Mouse (Mus musculus): ENCODE measurements around the gene Tdrkh. TPM values are rescaled to one million over a fixed set of nuclear protein-coding genes. Genes with fewer than 3 reads are reported as not detected.

Gene Tdrkh
- polyA plus RNA-seq, 1 experiment from 2014 or later, result 5.6 TPM

DNA sequence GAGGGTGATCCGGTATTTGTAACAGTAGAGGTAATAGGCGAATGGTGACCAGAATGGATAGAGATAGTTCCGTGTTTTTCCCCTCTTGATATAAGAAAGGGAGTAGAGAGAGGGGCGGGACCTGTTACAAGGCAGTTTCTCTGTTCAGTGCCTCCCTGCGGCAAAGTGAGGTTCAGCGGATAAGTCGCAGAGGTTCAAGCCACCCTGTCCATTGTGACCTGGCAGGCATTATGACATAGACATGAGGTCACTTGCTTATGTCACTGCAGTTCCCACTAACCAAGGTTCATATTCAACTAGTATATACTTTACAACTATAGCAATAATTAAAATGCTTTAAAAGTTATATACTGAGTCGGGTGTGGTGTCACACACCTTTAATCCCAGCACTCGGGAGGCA is 23.3 kb downstream of the Tdrkh start:
- no peak overlapping the region for H3K9ac ChIP-seq (ENCODE audit: low read depth, low read length)
- no peaks in the 10 kb centered on the region for H3K27me3 ChIP-seq (replicated peaks; ENCODE audit: control insufficient read depth, insufficient read depth, low read length)
- H3K9me3 ChIP-seq (ENCODE audit: control insufficient read depth), result no peaks in the 10 kb centered on the region
- no peaks in the 10 kb centered on the region for H3K36me3 ChIP-seq (ENCODE audit: control insufficient read depth, insufficient read depth)
- no peak overlapping the region for H3K4me3 ChIP-seq (ENCODE audit: low read depth, low read length)
- no peak for ATAC-seq
- no peak overlapping the region for H3K4me2 ChIP-seq (replicated peaks; ENCODE audit: low read depth)
- H3K4me1 ChIP-seq (replicated peaks; ENCODE audit: control insufficient read depth, insufficient read depth, low read length), result no peaks in the 10 kb centered on the region
- H3K27ac ChIP-seq (ENCODE audit: low read depth, low read length), result no peak overlapping the region
- 82% methylated on average over 9 of the region's 9 CpGs for WGBS
- TF ChIP-seq CTCF (IDR thresholded peaks at IDR 0.05; ENCODE audit: low read depth), result no peak

DNA sequence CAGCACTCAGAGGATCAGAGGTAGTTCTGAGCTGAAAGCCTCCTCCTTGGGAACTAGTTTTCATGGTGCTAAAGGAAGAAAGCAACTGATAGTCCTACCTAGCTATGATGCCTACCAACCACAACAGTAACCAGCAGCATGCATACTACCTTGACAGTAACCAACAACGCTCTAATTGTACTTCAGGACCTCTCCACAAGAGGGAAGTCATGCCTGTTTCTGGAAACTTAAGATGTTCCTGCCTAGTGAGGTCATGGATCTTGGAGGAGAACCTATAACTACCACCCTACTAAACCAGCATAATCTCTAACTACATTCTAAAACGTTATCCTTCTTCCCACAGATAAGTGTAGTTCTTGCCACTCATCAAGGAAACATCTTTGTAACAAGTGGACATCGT is 28.1 kb downstream of the Tdrkh start:
- no peak for ATAC-seq
- peak; percentile 69 for TF ChIP-seq CTCF (IDR thresholded peaks at IDR 0.05; ENCODE audit: low read depth)
- Histone ChIP-seq H3K4me3 (ENCODE audit: low read depth, low read length) (no peak overlapping the region), H3K4me2 (replicated peaks; ENCODE audit: low read depth) (no peak overlapping the region), H3K27ac (ENCODE audit: low read depth, low read length) (no peak overlapping the region), H3K36me3 (ENCODE audit: control insufficient read depth, insufficient read depth) (peaks cover 4% of the 10 kb centered on the region), H3K27me3 (replicated peaks; ENCODE audit: control insufficient read depth, insufficient read depth, low read length) (no peaks in the 10 kb centered on the region), H3K9ac (ENCODE audit: low read depth, low read length) (no peak overlapping the region), H3K4me1 (replicated peaks; ENCODE audit: control insufficient read depth, insufficient read depth, low read length) (no peaks in the 10 kb centered on the region), H3K9me3 (ENCODE audit: control insufficient read depth) (no peaks in the 10 kb centered on the region)
- 39% methylated on average over 3 of the region's 3 CpGs for WGBS

DNA sequence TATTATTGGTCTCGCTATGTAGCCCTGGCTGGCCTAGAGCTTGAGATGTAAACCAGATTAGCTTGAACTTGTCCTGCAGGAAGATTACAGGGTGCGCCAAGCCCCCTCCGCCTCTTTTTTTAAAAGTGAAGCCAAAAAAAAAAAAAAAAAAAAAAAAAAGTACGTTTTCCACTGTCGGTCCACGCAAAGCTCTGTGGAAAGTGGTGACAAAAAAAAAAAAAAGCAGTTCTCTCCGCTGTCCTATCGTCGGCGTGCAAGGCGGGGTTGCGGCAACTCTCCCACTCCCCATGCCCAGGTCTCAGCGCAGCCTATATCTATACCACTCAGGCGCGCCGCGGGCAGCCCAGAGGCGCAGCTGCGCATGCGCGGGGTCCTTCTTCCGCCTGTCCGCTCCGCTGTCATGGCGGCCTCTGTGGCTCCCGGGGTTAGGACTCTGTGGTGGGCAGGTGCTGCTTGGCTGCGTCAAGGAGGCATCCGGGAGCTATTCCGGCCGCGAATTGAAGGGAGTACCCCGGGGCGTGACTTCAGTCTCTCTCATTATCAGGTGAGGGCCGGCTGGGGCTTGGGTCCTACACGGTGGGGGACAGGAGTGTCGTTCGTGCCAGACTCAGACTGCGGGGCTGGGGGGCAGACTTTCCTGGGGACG is 30.0 kb downstream of the Tdrkh start, which contains the start of gene Mrpl9:
Mrpl9 (plus strand) TSS at position 368 of the 646 bp plus-strand sequence.
- WGBS, result under 1% methylated on average over 39 of the region's 39 CpGs
- Histone ChIP-seq H3K4me1 (replicated peaks; ENCODE audit: control insufficient read depth, insufficient read depth, low read length) (no peaks in the 10 kb centered on the region), H3K4me3 (ENCODE audit: low read depth, low read length) (peak within 1 kb of the TSS; percentile 68), H3K9ac (ENCODE audit: low read depth, low read length) (peak within 1 kb of the TSS; percentile 77), H3K27me3 (replicated peaks; ENCODE audit: control insufficient read depth, insufficient read depth, low read length) (no peaks in the 10 kb centered on the region), H3K27ac (ENCODE audit: low read depth, low read length) (peak within 1 kb of the TSS; percentile 57), H3K9me3 (ENCODE audit: control insufficient read depth) (no peaks in the 10 kb centered on the region), H3K36me3 (ENCODE audit: control insufficient read depth, insufficient read depth) (peaks cover 22% of the 10 kb centered on the region), H3K4me2 (replicated peaks; ENCODE audit: low read depth) (peak within 1 kb of the TSS; percentile 89)
- ATAC-seq, result peak; percentile 96
- TF ChIP-seq CTCF (IDR thresholded peaks at IDR 0.05; ENCODE audit: low read depth), result no peak

DNA sequence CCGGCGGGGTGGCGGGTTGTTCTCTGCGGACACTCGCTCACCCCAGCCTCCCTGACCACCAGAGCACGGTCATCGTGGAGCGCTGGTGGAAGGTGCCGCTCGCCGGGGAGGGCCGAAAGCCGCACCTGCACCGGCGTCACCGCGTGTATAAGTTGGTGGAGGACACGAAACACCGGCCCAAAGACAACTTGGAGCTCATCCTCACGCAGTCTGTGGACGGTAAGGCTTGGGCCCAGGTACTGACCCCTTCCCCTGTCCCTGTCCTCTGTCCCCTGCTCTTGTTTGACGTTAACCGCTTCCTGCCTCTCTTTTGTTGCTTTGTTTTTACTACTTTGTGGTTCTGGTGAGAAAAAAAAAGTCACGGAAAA is 30.5 kb downstream of the Tdrkh start, which contains the start of gene Oaz3:
Oaz3 (minus strand) TSS at position 319 of the 368 bp plus-strand sequence.
- no peak for TF ChIP-seq CTCF (IDR thresholded peaks at IDR 0.05; ENCODE audit: low read depth)
- Histone ChIP-seq H3K27me3 (replicated peaks; ENCODE audit: control insufficient read depth, insufficient read depth, low read length) (no peaks in the 10 kb centered on the region), H3K4me1 (replicated peaks; ENCODE audit: control insufficient read depth, insufficient read depth, low read length) (no peaks in the 10 kb centered on the region), H3K4me2 (replicated peaks; ENCODE audit: low read depth) (peak within 1 kb of the TSS; percentile 89), H3K9ac (ENCODE audit: low read depth, low read length) (peak within 1 kb of the TSS; percentile 77), H3K9me3 (ENCODE audit: control insufficient read depth) (no peaks in the 10 kb centered on the region), H3K4me3 (ENCODE audit: low read depth, low read length) (peak within 1 kb of the TSS; percentile 68), H3K27ac (ENCODE audit: low read depth, low read length) (peak within 1 kb of the TSS; percentile 57), H3K36me3 (ENCODE audit: control insufficient read depth, insufficient read depth) (peaks cover 26% of the 10 kb centered on the region)
- WGBS, result 0% methylated on average over 24 of the region's 24 CpGs
- peak; percentile 70; the same call in 1 of the 2 replicates for ATAC-seq

DNA sequence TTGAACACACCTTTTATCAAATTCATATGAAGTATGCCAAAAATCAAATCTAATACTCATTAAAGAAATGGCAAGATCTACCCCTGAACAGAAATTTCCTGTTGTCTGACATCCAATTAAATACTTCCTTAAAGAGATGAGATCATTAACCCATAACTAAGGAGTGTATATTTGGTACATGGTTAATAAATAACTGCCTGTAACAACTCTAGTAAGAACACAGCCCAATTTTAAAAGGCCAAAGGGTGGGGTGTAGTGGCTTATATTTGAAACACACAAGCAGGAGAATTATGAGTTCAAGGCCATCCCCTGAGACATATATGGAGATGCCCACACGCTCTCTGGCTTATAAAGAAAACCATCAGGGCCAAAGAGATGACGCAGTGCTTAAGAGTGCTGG is 36.3 kb downstream of the Tdrkh start:
- no peak overlapping the region for H3K27ac ChIP-seq (ENCODE audit: low read depth, low read length)
- H3K27me3 ChIP-seq (replicated peaks; ENCODE audit: control insufficient read depth, insufficient read depth, low read length), result no peaks in the 10 kb centered on the region
- H3K9ac ChIP-seq (ENCODE audit: low read depth, low read length), result no peak overlapping the region
- H3K4me2 ChIP-seq (replicated peaks; ENCODE audit: low read depth), result no peak overlapping the region
- H3K9me3 ChIP-seq (ENCODE audit: control insufficient read depth), result no peaks in the 10 kb centered on the region
- WGBS, result 80% methylated on average over 2 of the region's 2 CpGs
- no peak overlapping the region for H3K4me3 ChIP-seq (ENCODE audit: low read depth, low read length)
- no peaks in the 10 kb centered on the region for H3K4me1 ChIP-seq (replicated peaks; ENCODE audit: control insufficient read depth, insufficient read depth, low read length)
- 0 out of 2 replicates have a peak, but pooled peaks have one; percentile 41 for ATAC-seq
- no peak for TF ChIP-seq CTCF (IDR thresholded peaks at IDR 0.05; ENCODE audit: low read depth)
- H3K36me3 ChIP-seq (ENCODE audit: control insufficient read depth, insufficient read depth), result peaks cover 31% of the 10 kb centered on the region

DNA sequence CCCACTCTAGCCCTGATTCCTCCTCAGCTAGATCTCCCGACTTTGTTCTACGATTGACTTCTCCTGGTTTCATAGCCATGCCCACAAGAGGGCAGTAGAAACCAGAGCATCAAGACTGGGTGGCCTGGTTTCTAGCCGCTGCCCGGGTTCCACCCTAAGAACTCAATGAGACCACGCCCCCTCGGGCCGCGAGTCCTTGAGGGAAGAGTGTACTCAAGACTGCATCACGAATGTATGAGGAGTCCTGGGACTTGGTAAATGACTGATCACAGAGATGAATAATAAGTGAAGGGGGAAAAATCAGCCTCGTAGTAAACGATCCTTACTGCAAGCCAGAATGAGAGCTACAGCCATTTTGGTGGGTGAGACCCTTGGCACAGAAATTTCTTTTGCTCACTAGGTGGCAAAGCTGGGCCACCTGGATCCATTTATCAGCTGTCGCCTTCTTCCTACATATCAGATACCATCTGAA is 43.5 kb downstream of the Tdrkh start:
- H3K9me3 ChIP-seq (ENCODE audit: control insufficient read depth), result no peaks in the 10 kb centered on the region
- no peak overlapping the region for H3K9ac ChIP-seq (ENCODE audit: low read depth, low read length)
- H3K36me3 ChIP-seq (ENCODE audit: control insufficient read depth, insufficient read depth), result no peaks in the 10 kb centered on the region
- peak overlapping the region; percentile 31 for H3K4me2 ChIP-seq (replicated peaks; ENCODE audit: low read depth)
- H3K4me1 ChIP-seq (replicated peaks; ENCODE audit: control insufficient read depth, insufficient read depth, low read length), result no peaks in the 10 kb centered on the region
- H3K27me3 ChIP-seq (replicated peaks; ENCODE audit: control insufficient read depth, insufficient read depth, low read length), result no peaks in the 10 kb centered on the region
- WGBS, result 2% methylated on average over 12 of the region's 12 CpGs
- no peak overlapping the region for H3K27ac ChIP-seq (ENCODE audit: low read depth, low read length)
- peak; percentile 93 for TF ChIP-seq CTCF (IDR thresholded peaks at IDR 0.05; ENCODE audit: low read depth)
- ATAC-seq, result peak; percentile 59
- H3K4me3 ChIP-seq (ENCODE audit: low read depth, low read length), result no peak overlapping the region

All from intestine, postnatal 0 days (tissue).